Mouse (Mus musculus) retina, adult 2 months (tissue): ENCODE results near the gene Itpr1.

Experiments
- DNase-seq: peaks from one replicate; pipeline ENCODE4 v3.0.0-alpha.2; 2012; ENCODE audit warnings: low read depth, low spot score

Itpr1 gene

DNA sequence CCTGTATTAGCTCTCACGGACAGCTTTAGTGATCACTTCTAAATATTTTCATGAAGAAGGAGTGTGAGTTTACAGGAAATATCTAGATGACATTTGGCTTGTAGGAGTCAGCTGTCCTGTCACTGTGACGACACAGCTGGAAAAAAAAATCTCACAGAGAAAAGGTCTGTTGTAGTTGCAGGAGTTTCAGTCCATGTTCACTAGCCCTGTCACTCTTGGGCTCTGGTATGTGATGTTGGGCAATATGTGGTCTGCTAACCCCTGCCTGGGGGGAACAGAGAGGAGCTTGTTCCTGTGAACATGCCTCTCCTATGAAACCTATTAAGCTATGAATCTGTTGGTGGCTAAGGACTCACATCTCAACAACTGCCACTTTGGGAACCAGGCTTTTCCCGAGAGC is 166.1 kb downstream of the Itpr1 start:
- no peak for DNase-seq

- DNase-seq = no peak
Observed at GRCm38 (mm10) chr6:108380209-108380608, 167.3 kb downstream of the Itpr1 start.

GRCm38 (mm10) chr6:108390624-108391324 is 177.9 kb downstream of the Itpr1 start:
- no peak for DNase-seq

GRCm38 (mm10) chr6:108393131-108393530 is 180.2 kb downstream of the Itpr1 start:
- no peak for DNase-seq

DNA sequence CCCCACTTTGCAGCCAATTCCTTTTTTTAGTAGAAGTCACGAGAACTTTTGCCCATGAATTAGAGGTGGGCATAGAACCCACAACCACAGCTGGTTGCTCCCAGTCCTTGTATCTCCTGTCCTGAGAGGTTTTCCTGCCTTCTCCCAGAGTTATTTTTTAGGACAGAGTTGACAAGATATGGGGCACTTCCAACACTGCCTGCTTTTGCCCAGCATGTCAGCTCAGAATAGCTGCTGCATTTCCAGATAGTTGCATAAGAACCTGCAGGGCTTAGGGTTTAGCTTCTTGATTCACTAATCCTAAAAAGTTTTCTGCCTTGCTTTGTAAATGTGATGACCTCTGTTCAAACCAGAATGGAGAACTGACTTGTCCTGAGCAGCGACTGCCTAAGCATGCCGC is 185.1 kb downstream of the Itpr1 start:
- no peak for DNase-seq

DNA sequence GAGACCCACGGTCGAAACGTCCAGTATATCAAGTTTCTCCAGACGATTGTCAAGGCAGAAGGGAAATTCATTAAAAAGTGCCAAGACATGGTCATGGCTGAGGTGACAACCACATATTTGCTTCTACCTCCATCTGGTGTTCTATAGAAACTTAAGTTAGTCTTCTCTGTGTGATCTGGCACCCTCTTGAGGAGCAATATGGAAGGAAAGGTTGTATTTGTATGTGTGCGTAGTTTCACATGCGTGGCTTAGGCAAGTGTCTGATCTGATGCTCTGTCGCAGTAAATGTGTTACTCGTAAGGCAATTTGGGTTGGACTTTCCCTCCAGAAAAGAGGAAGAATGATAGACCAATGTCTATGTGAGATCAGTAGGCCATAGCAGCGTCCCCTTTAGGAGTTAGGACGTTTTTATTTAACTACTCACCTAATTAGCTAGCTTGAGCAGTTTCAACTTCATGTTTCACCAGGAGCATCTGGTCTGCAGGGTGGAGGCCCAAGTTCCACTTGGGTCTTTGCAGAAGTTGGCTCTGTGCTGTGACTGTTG is 188.6 kb downstream of the Itpr1 start:
- DNase-seq = no peak

GRCm38 (mm10) chr6:108404736-108405135 is 191.8 kb downstream of the Itpr1 start:
- DNase-seq = no peak

- peak; percentile 43 for DNase-seq
Observed at GRCm38 (mm10) chr6:108408053-108408452, 195.2 kb downstream of the Itpr1 start.

- no peak for DNase-seq
Observed at GRCm38 (mm10) chr6:108408726-108409125, 195.8 kb downstream of the Itpr1 start.

DNA sequence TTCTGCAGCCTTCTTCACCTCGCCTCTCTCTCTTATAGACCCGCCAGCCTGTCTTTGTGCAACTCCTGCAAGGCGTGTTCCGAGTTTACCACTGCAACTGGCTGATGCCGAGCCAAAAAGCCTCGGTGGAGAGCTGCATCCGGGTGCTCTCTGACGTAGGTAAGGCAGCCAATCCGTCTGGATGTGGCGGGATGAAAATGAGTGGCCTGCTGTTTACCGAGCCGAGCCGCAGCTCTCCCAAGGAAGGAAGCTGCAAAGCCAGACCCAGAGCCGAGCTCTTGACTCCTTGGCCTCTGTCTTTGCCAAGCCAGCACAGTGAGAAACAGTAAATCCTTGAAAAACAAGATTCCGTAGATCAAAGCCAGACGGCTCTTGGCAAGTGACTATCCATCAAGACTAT is 197.9 kb downstream of the Itpr1 start:
- DNase-seq = no peak

DNA sequence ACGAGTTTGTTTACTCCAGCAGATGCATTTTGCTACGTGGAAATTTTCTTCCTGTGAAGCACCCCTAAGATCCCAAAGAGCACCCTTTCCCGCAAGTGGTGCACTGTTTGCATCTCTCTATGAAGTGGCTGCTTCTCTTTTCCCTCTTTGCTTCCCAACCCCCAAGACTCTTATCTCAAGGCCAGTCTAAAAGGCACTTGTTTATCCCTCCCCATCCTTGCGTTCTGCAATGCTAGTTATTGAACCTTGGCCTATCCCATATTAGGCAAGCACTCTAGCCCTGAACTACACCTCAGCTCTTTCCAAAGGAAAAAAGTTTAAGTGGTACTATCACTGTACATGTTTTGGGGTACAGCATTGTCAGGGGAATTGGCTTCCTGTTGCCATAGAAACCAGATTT is 198.3 kb downstream of the Itpr1 start:
- no peak for DNase-seq

- DNase-seq = no peak
Observed at GRCm38 (mm10) chr6:108413006-108413405, 200.1 kb downstream of the Itpr1 start.

DNA sequence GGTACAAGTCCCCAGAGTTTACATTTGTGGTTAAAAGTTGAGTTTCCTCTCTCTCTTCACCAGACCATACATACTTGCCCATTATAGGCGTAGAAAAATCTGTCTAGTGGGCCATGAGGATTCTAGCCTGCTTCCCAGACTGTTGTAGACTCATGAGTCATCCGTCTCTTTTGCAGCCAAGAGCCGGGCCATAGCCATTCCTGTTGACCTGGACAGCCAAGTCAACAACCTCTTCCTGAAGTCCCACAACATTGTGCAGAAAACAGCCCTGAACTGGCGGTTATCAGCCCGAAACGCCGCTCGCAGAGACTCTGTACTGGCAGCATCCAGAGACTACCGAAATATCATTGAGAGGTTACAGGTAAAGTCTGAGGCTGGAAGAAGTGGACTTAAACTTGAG is 200.7 kb downstream of the Itpr1 start:
- DNase-seq = no peak

DNA sequence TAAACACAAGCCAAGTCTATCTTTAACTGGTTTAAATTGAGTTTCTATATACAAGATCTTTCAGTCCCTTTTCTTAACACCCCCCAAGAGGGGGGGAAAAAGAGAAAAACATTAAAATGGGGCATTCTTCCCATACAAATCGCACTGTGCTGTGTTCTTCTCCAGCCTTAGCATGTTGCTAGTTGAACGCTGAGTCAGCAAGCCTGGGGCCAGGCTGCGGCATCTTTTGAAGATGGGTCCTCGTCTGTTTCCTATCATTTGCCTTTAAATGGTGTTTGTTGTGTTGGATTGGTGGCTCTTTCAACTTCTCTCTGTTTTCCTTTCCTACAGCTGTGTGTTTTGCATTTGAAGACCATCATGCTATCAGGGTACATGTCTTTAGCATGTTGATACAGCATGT is 203.0 kb downstream of the Itpr1 start:
- no peak for DNase-seq

GRCm38 (mm10) chr6:108417508-108417907 is 204.6 kb downstream of the Itpr1 start:
- DNase-seq = peak; percentile 30

DNA sequence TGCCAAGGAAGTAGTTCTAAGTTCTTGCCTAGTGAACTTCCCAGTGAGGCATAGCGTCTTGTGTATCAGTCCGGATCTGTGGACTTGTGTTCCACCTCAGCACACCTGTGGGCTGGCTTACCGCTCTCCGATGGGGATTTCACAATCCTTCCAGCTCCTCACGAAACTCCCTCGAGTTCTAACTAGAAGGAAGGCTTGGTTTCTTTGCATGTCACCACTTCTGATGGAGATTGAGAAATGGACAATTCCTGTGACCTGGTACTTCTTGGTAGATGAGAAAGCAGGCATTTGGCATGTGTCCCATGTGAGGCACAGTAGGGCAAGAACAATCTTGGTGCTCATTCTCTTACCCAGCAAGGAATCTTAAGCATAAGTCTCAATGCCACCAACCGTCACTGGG is 205.3 kb downstream of the Itpr1 start:
- DNase-seq = no peak

DNA sequence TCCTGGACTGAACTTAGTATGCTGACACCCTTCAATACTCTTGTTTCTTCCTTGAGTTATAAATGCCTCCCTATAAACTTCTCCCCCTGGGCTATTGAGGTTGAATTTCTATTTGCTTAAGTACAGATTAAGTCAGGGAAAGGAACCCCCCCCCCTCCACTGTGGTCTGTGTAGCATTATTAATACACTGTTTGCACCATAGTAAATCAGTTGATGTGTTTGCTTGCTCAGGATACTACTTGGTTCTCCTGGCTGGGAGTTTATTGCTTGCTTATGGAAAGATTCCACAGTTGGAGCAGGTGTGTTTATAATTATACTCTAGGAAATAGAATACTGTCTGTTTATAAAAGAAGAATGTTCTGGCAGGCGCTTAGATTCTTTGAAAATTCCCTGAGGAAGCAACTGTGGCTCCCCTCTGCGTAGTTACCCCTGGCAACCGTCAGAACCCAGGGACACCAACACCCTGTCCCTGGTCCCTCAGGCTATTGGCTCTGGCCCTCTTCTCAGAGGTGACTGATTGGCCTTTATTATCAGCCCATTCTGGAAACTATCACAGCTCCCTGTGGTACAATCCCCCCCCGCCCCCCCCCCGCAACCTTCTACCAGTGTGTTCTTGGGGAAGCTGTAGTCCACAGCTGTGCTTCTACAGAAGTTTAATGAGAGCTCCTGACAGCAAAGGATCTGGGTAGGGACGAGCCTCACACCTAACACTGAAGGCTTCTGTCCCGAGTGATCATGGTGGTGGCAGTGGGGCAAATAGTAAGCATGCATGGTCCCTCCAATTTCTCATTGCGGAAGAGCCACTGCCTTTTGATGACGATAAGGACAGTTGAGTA is 212.1 kb downstream of the Itpr1 start:
- no peak for DNase-seq

DNA sequence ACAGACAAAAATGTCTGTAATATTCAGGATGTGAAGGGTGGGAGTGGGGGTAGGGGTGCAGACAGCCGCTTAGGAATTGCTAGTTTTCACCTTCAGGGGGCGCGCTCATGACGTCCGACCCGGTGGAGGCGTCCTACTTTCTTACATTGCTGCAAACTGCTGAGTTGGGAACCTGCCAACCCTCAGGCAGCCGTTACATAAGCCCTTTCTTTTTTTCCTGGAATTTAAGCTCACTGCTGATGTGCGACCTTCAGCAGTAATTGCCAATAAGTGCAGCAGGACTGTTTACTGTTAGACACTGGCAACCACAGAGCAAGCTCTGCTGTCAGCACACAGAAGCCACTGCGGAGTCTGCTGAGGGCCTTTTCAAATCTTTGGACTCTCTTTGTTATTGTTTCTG is 213.9 kb downstream of the Itpr1 start:
- peak; percentile 57 for DNase-seq

- DNase-seq = no peak
Observed at GRCm38 (mm10) chr6:108428383-108428782, 215.5 kb downstream of the Itpr1 start.

GRCm38 (mm10) chr6:108429950-108430349 is 217.1 kb downstream of the Itpr1 start:
- no peak for DNase-seq

DNA sequence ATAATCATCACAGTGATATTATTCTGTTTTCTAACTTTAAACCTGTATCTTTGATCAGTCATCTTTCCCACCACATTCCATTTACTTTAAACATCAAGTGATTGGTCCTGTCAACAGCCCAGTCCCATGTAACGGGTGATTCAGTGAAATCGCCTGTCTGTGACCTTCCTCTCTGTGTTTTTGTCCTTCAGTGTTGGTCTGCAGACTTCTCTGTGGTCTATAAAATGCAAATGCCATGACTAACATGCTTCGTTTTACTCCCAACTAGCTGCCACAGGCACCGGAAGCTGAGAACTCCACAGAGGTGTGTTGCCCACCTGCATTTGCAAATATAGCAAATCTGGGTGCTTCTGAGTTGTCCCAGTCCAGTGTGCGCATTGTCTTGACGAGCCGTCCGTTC is 218.3 kb downstream of the Itpr1 start:
- DNase-seq = no peak

GRCm38 (mm10) chr6:108432836-108433235 is 219.9 kb downstream of the Itpr1 start:
- DNase-seq = no peak

GRCm38 (mm10) chr6:108434816-108435215 is 221.9 kb downstream of the Itpr1 start:
- no peak for DNase-seq
